Mouse (Mus musculus) kidney, adult 2 months (tissue): Measurements from ENCODE around the gene Dpysl5. TPM values are rescaled to one million over a fixed set of nuclear protein-coding genes. Genes with fewer than 3 reads are reported as not detected.

ENCODE experiments used
- DNase-seq: peaks from one replicate; pipeline ENCODE4 v3.0.0; 2021
- H3K27ac ChIP-seq: fragments of 200-500 bp; 2 replicates; pipeline ENCODE4 v1.5.1; 2012; ENCODE audit warnings: low read depth, low read length, control low read depth, inconsistent platforms; ENCODE audit not compliant: insufficient read depth
- H3K27me3 ChIP-seq: fragments of 200-500 bp; replicated peaks from 2 replicates; pipeline ENCODE4 v1.6.1; 2012; ENCODE audit warnings: mild to moderate bottlenecking, moderate library complexity, low read length, inconsistent platforms; ENCODE audit not compliant: control insufficient read depth, insufficient read depth
- H3K36me3 ChIP-seq: fragments of 200-500 bp; 2 replicates; pipeline ENCODE4 v1.6.1; 2012; ENCODE audit warnings: mild to moderate bottlenecking, moderate library complexity, low read length, inconsistent platforms; ENCODE audit not compliant: control insufficient read depth, insufficient read depth
- H3K4me1 ChIP-seq: fragments of 200-500 bp; 2 replicates; pipeline ENCODE4 v1.6.1; 2011; ENCODE audit warnings: low read length; ENCODE audit not compliant: control insufficient read depth, insufficient read depth
- H3K4me3 ChIP-seq: fragments of 200-500 bp; 2 replicates; pipeline ENCODE4 v1.5.1; 2011; ENCODE audit warnings: mild to moderate bottlenecking, low read depth, low read length, control low read depth; ENCODE audit not compliant: insufficient read depth
- CTCF ChIP-seq: fragments of 200-500 bp; conservative IDR thresholded peaks from 2 replicates; pipeline ENCODE4 v1.5.1; 2011; ENCODE audit warnings: low read depth, mild to moderate bottlenecking, control low read depth, low read length, moderate library complexity, mixed read lengths; ENCODE audit not compliant: insufficient read depth, insufficient read length
- POLR2A ChIP-seq: fragments of 200-500 bp; IDR thresholded peaks from one replicate; pipeline ENCODE4 v1.6.1; 2011; ENCODE audit warnings: low read depth, low read length, control low read depth
- WGBS: fragments of 180-500 bp; shearing (Covaris S2); methylation state at CpG from one replicate; pipeline ENCODE4 v1.1.7; 2018; 5-methylcytosine and 5-hydroxymethylcytosine counted together
- polyA plus RNA-seq: library from polyadenylated mRNA; depleted of rRNA; stranded (reverse); fragments of >200 nt; gene quantifications from 2 replicates; pipeline ENCODE4 v1.2.3, GENCODE M21; 2012

The Dpysl5 gene
- polyA plus RNA-seq, 1 experiment = 0.58 TPM

- no peak for DNase-seq
- WGBS = 73% methylated on average over 8 of the region's 8 CpGs
- TF ChIP-seq CTCF = no peak
- no peak for TF ChIP-seq POLR2A
These were observed 28.2 kb downstream of the Dpysl5 start for GRCm38 (mm10) chr5:30739595-30739994.

GRCm38 (mm10) chr5:30749582-30750311 is 38.4 kb downstream of the Dpysl5 start:
- H3K36me3 ChIP-seq = no peaks in the 10 kb centered on the region
- 69% methylated on average over 12 of the region's 12 CpGs for WGBS
- H3K4me3 ChIP-seq = no peak overlapping the region
- no peaks in the 10 kb centered on the region for H3K4me1 ChIP-seq
- H3K27ac ChIP-seq = no peak overlapping the region
- no peak for TF ChIP-seq POLR2A
- no peak for TF ChIP-seq CTCF
- DNase-seq = no peak
- no peaks in the 10 kb centered on the region for H3K27me3 ChIP-seq

More at GRCm38 (mm10) chr5:30739595-30739994, 28.2 kb downstream of the Dpysl5 start:
- Histone ChIP-seq H3K27me3 (no peaks in the 10 kb centered on the region), H3K4me1 (no peaks in the 10 kb centered on the region), H3K36me3 (no peaks in the 10 kb centered on the region), H3K27ac (no peak overlapping the region), H3K4me3 (no peak overlapping the region)

GRCm38 (mm10) chr5:30751071-30751470 is 39.7 kb downstream of the Dpysl5 start:
- Histone ChIP-seq H3K27ac (no peak overlapping the region), H3K27me3 (no peaks in the 10 kb centered on the region), H3K4me3 (no peak overlapping the region), H3K36me3 (no peaks in the 10 kb centered on the region), H3K4me1 (no peaks in the 10 kb centered on the region)
- TF ChIP-seq CTCF (no peak), POLR2A (no peak)
- 87% methylated on average over 5 of the region's 5 CpGs for WGBS
- no peak for DNase-seq

- TF ChIP-seq CTCF = no peak
- no peak for TF ChIP-seq POLR2A
- H3K4me3 ChIP-seq = no peak overlapping the region
- 80% methylated on average over 4 of the region's 4 CpGs for WGBS
These were observed 41.8 kb downstream of the Dpysl5 start for GRCm38 (mm10) chr5:30753128-30753527.

GRCm38 (mm10) chr5:30755215-30755614 is 43.9 kb downstream of the Dpysl5 start:
- Histone ChIP-seq H3K4me1 (no peaks in the 10 kb centered on the region), H3K4me3 (no peak overlapping the region), H3K27me3 (no peaks in the 10 kb centered on the region), H3K27ac (no peak overlapping the region), H3K36me3 (no peaks in the 10 kb centered on the region)
- WGBS = 61% methylated on average over 5 of the region's 5 CpGs
- TF ChIP-seq CTCF (no peak), POLR2A (no peak)
- DNase-seq = no peak

More at GRCm38 (mm10) chr5:30753128-30753527, 41.8 kb downstream of the Dpysl5 start:
- Histone ChIP-seq H3K27me3 (no peaks in the 10 kb centered on the region), H3K4me1 (no peaks in the 10 kb centered on the region), H3K36me3 (no peaks in the 10 kb centered on the region), H3K27ac (no peak overlapping the region)
- DNase-seq = no peak

- Histone ChIP-seq H3K27ac (no peak overlapping the region), H3K4me1 (no peaks in the 10 kb centered on the region), H3K27me3 (no peaks in the 10 kb centered on the region), H3K36me3 (no peaks in the 10 kb centered on the region), H3K4me3 (no peak overlapping the region)
- DNase-seq = no peak
- 83% methylated on average over 14 of the region's 14 CpGs for WGBS
- TF ChIP-seq CTCF (no peak), POLR2A (no peak)
These were observed 51.6 kb downstream of the Dpysl5 start for GRCm38 (mm10) chr5:30762815-30763510.

- Histone ChIP-seq H3K27me3 (no peaks in the 10 kb centered on the region), H3K27ac (no peak overlapping the region), H3K4me3 (no peak overlapping the region), H3K4me1 (no peaks in the 10 kb centered on the region), H3K36me3 (no peaks in the 10 kb centered on the region)
- DNase-seq = no peak
- no peak for TF ChIP-seq CTCF
- 89% methylated on average over 5 of the region's 5 CpGs for WGBS
These were observed 52.1 kb downstream of the Dpysl5 start for GRCm38 (mm10) chr5:30763511-30763830.
